Mouse (Mus musculus) kidney, adult 2 months (tissue): ENCODE data around the gene Gpank1.

Experiments
- CTCF ChIP-seq: fragments of 200-500 bp; conservative IDR thresholded peaks from 2 replicates; pipeline ENCODE4 v1.5.1; 2011; ENCODE audit warnings: low read depth, mild to moderate bottlenecking, control low read depth, low read length, moderate library complexity, mixed read lengths; ENCODE audit not compliant: insufficient read depth, insufficient read length
- POLR2A ChIP-seq: fragments of 200-500 bp; IDR thresholded peaks from one replicate; pipeline ENCODE4 v1.6.1; 2011; ENCODE audit warnings: low read depth, low read length, control low read depth

DNA sequence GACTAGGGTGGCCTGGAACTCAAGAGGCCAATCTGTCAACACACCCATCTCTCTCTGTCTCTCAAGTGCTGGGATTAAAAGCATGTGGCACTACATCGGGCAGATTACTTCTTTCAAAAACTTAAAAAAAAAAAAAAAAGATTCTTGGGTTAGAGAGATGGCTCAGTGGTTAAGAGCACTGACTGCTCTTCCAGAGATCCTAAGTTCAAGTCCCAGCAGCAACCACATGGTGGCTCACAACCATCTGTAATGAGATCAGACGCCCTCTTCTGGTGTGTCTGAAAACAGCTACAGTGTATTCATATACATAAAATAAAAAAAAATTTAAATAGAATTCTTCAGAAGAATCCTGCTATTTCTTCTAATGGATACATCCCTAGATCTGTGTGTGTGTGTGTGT lies 33.1 kb upstream of the Gpank1 start:
- no peak for TF ChIP-seq POLR2A
- TF ChIP-seq CTCF, result no peak
